Mouse (Mus musculus) layer of hippocampus, postnatal 36 days (tissue): ENCODE measurements around the gene Clip3. TPM values are rescaled to one million over a fixed set of nuclear protein-coding genes. Genes with fewer than 3 reads are reported as not detected.

ENCODE experiments used
- DNase-seq, 2 experiments: peaks; one replicate each; pipeline ENCODE4 v3.0.0; 2022
- total RNA-seq, 2 experiments: library from RNA; stranded (reverse); gene quantifications; 2 replicates each; pipeline ENCODE4 v1.2.3; 2021

The Clip3 gene
- 100 to 1,000 TPM; 454 to 456 TPM for total RNA-seq

DNA sequence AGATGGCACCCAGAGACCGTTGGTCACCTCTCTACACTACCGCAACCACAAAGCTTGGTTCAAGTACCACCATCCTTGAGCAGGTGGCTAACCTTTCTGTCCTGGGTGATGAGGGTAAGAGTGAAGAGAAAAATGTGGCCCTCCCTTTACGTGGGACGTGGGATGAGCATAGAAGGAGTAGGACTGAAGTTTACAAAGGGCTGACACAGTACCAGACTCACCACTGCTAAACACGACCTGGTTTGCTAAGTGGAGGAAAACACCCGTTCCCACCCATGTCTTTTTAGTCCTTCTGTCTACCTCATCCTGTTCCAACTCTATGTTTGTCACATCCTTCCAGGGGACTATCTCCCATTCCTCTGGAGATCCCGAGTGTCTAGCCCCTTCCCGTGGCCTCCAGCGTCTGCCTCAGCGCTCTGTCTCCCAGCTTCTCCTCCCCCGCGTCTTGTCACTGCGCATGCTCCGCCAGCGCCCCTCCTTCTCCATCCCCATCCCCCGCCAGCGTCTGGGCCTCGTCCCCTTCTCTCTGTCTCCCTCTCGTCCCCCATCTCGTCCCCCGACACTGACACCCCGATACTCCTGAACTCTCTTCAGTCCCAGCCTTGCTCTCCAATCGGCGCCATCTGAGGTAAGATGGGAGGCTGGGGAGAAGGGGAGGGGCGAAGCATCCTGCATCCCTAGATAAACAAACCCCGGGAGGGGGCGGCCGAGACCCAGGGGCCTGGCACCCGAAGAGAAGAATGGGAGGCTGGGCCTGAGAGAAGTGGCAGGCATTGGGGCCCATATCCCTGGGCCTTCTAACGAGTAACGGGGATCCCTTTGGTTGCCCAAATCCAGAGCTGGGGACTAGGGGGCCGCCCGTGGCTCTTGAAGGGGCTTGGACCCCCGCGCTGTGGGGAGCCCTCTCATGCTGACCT lies at the start of gene Clip3:
Clip3 (plus strand) TSS at position 514 of the 917 bp plus-strand sequence.
- DNase-seq: peak; percentile 92 to 94

DNA sequence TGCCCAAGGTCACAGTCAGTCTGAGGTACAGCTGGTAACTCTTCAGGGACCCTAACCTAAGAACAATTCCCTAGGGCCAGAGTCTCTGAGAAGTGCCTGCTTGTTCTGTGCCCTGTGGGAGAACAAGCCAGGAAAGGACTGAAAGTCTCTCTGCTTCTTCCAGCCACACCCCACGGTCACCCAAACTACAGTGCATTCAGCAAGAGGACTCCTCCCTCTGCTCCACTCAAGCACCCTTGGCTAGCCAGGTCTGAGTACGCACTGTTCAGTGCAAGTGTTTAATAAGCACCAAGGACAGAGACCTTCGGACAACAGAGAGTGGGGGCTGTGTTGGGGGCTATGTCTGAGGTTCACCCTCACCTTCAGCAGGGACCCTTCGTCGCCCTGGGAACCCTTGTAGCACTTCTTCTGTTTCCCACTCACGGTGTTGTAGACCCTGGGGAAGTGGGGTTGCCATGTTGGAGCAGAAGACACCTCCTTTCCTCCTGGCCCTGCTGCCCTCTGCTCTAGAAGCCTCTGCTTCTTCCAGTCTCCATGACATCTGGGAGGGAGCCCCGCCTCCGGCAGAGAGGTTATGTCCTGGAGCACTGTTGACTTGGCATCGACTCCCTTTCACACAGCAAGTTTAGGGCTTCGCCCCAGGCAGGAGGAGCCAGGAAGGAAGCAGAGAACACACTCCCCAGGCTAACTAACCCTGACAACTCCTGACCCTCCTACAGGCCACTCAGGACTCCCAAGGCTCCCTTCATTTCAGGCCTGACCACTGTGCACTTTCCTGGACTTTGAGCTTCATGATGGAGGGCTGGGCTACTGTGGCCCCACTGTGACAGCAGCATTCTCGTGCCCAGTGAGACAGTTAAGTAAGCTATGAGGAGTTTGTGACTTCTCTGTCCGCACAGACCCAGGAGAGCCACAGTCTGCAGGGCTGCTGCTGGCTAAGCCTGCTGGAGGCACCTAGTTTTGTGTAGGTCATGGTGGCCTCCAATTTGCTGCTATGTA lies 39.3 kb upstream of the Clip3 start:
- DNase-seq: no peak

GRCm38 (mm10) chr7:30265041-30265440 lies 26.5 kb upstream of the Clip3 start:
- DNase-seq: no peak

GRCm38 (mm10) chr7:30265531-30265930 lies 26.0 kb upstream of the Clip3 start:
- DNase-seq: no peak

DNA sequence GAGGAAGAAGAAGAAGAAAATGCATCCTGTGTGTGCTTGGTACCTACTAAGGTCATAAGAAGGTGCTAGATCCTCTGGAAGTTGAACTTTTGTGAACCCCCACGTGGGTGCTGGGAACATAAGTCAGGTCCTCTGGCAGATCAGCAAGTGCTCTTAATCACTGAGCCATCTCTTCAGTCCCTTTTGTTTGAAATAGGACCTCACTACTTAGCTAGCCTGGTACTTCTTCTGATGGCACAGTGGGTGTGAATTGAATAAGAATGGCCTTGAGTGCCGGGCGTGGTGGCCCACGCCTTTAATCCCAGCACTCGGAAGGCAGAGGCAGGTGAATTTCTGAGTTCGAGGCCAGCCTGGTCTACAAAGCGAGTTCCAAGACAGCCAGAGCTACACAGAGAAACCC lies 25.6 kb upstream of the Clip3 start:
- no peak for DNase-seq

- no peak for DNase-seq
Measured at GRCm38 (mm10) chr7:30266780-30267179, 24.7 kb upstream of the Clip3 start.

- DNase-seq: no peak
Measured at GRCm38 (mm10) chr7:30269641-30270040, 21.9 kb upstream of the Clip3 start.

- DNase-seq: no peak
Measured at GRCm38 (mm10) chr7:30274383-30274782, 17.1 kb upstream of the Clip3 start.

DNA sequence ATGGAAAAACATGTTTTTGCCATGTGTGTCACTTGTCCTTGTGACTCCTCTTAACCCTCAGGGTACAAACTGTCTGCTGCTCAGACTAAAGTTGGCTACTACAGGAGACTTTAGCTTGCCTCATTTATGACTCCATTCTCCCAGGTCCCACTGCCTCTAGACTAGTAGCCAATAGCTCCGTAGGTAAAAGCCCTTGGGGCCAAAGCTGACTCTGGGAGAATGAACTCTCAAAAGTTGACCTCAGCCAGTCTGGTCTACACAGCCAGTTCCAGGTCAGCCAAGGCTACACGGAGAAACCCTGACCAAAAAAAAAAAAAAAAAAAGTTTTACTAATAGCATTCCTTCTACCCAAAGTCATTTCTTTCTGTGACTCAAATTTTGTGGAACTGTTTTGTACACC lies 12.6 kb upstream of the Clip3 start:
- no peak for DNase-seq

DNA sequence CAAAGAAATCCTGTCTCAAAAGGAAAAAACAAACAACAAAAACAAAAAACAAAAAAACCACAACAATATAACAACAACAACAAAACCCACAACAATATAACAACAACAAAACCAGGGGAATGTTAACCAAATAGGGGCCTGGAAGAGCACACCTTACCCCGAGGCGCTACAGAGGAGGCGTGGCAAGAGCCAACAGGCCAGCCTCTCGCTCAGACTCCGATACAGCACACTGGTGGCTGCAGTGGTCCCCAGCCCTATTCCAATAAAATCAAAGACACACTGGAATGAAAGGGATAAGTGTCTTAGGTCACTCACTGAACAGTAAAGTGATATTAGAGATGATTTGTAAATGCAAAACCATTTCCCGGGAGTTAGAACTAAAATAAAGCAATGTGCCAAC lies 12.0 kb upstream of the Clip3 start:
- DNase-seq: no peak

GRCm38 (mm10) chr7:30279951-30280669 lies 11.4 kb upstream of the Clip3 start, which contains the start of the genes Thap8 and Wdr62:
Thap8 (plus strand) TSS chr7:30280094.
Wdr62 (minus strand) TSS chr7:30280419.
- DNase-seq: peak; percentile 86 to 88

- DNase-seq: peak; percentile 82 to 86
Measured at GRCm38 (mm10) chr7:30280670-30281138, 10.8 kb upstream of the Clip3 start.

DNA sequence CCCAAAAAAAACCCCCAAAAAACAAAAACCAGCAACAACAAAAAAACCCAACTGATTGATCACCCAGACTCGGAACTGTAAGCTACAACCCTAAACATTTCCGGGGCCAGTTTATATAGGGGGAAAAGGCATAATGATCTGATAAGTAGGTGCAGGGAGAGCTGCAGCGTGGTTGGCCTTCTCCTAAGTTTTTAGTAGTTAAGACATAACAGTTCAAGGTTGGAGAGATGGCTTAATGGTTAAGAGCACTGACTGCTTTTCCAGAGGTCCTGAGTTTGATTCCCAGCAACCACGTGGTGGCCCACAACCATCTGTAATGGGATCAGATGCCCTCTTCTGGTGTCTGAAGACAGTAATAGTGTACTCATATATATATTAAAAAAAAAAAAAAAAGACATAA lies 10.0 kb upstream of the Clip3 start:
- DNase-seq: no peak

DNA sequence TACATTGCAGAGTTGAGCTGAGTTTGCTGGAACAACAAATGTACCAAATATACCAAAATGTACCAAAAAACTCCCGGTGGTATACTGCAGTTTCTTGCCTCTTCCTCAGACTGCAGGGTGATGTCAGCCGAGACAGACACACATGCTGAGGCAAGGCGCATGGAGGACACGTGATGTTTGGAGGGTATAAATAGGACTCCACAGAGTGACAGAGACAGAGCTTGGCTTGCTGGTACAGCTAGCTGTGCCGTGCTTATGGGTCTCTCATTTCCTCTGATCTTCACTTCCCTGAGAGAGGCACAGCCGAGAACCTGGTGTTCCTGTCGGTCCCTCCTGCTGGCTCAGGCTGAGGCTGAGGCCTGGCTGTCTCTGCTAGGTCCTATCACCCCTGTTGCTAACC lies 8.8 kb upstream of the Clip3 start:
- no peak for DNase-seq

GRCm38 (mm10) chr7:30286701-30287410 lies 4.7 kb upstream of the Clip3 start:
- no peak for DNase-seq

GRCm38 (mm10) chr7:30288046-30288445 lies 3.5 kb upstream of the Clip3 start:
- DNase-seq: no peak

GRCm38 (mm10) chr7:30289071-30289713 lies 2.3 kb upstream of the Clip3 start:
- no peak for DNase-seq

GRCm38 (mm10) chr7:30289714-30290399 lies 1.7 kb upstream of the Clip3 start:
- DNase-seq: peak; percentile 42 to 59

GRCm38 (mm10) chr7:30293795-30294194 lies 2.3 kb downstream of the Clip3 start:
- DNase-seq: peak; percentile 32 to 36

- DNase-seq: no peak
Measured at GRCm38 (mm10) chr7:30294296-30294695, 2.8 kb downstream of the Clip3 start.
